Mouse (Mus musculus) heart, embryonic 13.5 days (tissue): ENCODE results near the gene E2f3. TPM values are rescaled to one million over a fixed set of nuclear protein-coding genes. Genes with fewer than 3 reads are reported as not detected.

Source experiments
- ATAC-seq: fragments of 200-750 bp; cut with Nextera tagmentation; 2 replicates; pipeline ENCODE4 v1.8.0; 2017; ENCODE audit warnings: moderate TSS enrichment; ENCODE audit not compliant: insufficient number of reproducible peaks, low FRiP score, low TSS enrichment; ENCODE audit errors: extremely low read depth
- H3K27ac ChIP-seq: fragments of 300-500 bp; sonication (generic); replicated peaks from 2 replicates; pipeline ENCODE4 v1.5.1; 2015; ENCODE audit warnings: moderate library complexity, mild to moderate bottlenecking, inconsistent platforms
- H3K27me3 ChIP-seq: fragments of 300-500 bp; sonication (generic); replicated peaks from 2 replicates; pipeline ENCODE4 v1.6.1; 2015; ENCODE audit warnings: mild to moderate bottlenecking, inconsistent platforms
- H3K36me3 ChIP-seq: fragments of 300-500 bp; sonication (generic); 2 replicates; pipeline ENCODE4 v1.6.1; 2015; ENCODE audit warnings: mild to moderate bottlenecking, inconsistent platforms
- H3K4me1 ChIP-seq: fragments of 300-500 bp; sonication (generic); 2 replicates; pipeline ENCODE4 v1.6.1; 2015; ENCODE audit warnings: inconsistent platforms
- H3K4me2 ChIP-seq: fragments of 300-500 bp; sonication (generic); 2 replicates; pipeline ENCODE4 v1.6.1; 2015; ENCODE audit warnings: inconsistent platforms, mild to moderate bottlenecking, moderate library complexity
- H3K4me3 ChIP-seq: fragments of 300-500 bp; sonication (generic); 2 replicates; pipeline ENCODE4 v1.5.1; 2015; ENCODE audit warnings: moderate library complexity, mild to moderate bottlenecking, inconsistent platforms
- H3K9ac ChIP-seq: fragments of 300-500 bp; sonication (generic); 2 replicates; pipeline ENCODE4 v1.6.1; 2015; ENCODE audit warnings: inconsistent platforms, mild to moderate bottlenecking, moderate library complexity
- H3K9me3 ChIP-seq: fragments of 300-500 bp; sonication (generic); 2 replicates; pipeline ENCODE4 v1.6.1; 2016; ENCODE audit warnings: inconsistent platforms
- WGBS: fragments of 180-500 bp; shearing (Covaris S2); methylation state at CpG from one replicate; pipeline ENCODE4 v1.1.7; 2015; ENCODE audit warnings: mixed read lengths; 5-methylcytosine and 5-hydroxymethylcytosine counted together
- polyA plus RNA-seq: library from polyadenylated mRNA; unstranded; fragments of >200 nt; fragmentation: Nextera tagmentation; extraction: Ambion mirVana; gene quantifications from 2 replicates; pipeline ENCODE4 v1.2.1, GENCODE M21; 2015

E2f3 gene
- polyA plus RNA-seq, 1 experiment from 2014 or later: 9.1 TPM

GRCm38 (mm10) chr13:29916561-29916960 is 69.3 kb downstream of the E2f3 start:
- Histone ChIP-seq H3K27me3 (no peaks in the 10 kb centered on the region), H3K4me1 (peaks cover 15% of the 10 kb centered on the region), H3K4me2 (no peak overlapping the region), H3K36me3 (peaks cover 85% of the 10 kb centered on the region), H3K27ac (peak overlapping the region; percentile 66), H3K9me3 (no peaks in the 10 kb centered on the region), H3K4me3 (no peak overlapping the region), H3K9ac (no peak overlapping the region; the same call in 1 of the 2 replicates)
- ATAC-seq: no peak
- 38% methylated on average over 1 of the region's 1 CpGs for WGBS

- H3K4me3 ChIP-seq: no peak overlapping the region
- no peaks in the 10 kb centered on the region for H3K27me3 ChIP-seq
- no peak overlapping the region for H3K9ac ChIP-seq
- H3K27ac ChIP-seq: no peak overlapping the region
- peaks cover 15% of the 10 kb centered on the region for H3K4me1 ChIP-seq
- H3K9me3 ChIP-seq: no peaks in the 10 kb centered on the region
- WGBS: 87% methylated on average over 10 of the region's 10 CpGs
- H3K36me3 ChIP-seq: peaks cover 99% of the 10 kb centered on the region
- H3K4me2 ChIP-seq: no peak overlapping the region
- ATAC-seq: no peak
These were observed 72.3 kb downstream of the E2f3 start for GRCm38 (mm10) chr13:29913606-29914005.

GRCm38 (mm10) chr13:29913061-29913460 is 72.8 kb downstream of the E2f3 start:
- H3K9me3 ChIP-seq: no peaks in the 10 kb centered on the region
- H3K4me3 ChIP-seq: no peak overlapping the region
- ATAC-seq: no peak
- H3K9ac ChIP-seq: no peak overlapping the region
- H3K4me1 ChIP-seq: peaks cover 15% of the 10 kb centered on the region
- no peak overlapping the region for H3K27ac ChIP-seq
- no peaks in the 10 kb centered on the region for H3K27me3 ChIP-seq
- WGBS: 89% methylated on average over 10 of the region's 10 CpGs
- peaks cover 99% of the 10 kb centered on the region for H3K36me3 ChIP-seq
- H3K4me2 ChIP-seq: no peak overlapping the region

- no peak overlapping the region for H3K4me3 ChIP-seq
- H3K9me3 ChIP-seq: no peaks in the 10 kb centered on the region
- H3K9ac ChIP-seq: no peak overlapping the region
- H3K4me1 ChIP-seq: peaks cover 11% of the 10 kb centered on the region
- no peaks in the 10 kb centered on the region for H3K27me3 ChIP-seq
- H3K36me3 ChIP-seq: peaks cover 99% of the 10 kb centered on the region
- H3K27ac ChIP-seq: no peak overlapping the region
- 93% methylated on average over 8 of the region's 8 CpGs for WGBS
- no peak overlapping the region for H3K4me2 ChIP-seq
- ATAC-seq: no peak
These were observed 73.6 kb downstream of the E2f3 start for GRCm38 (mm10) chr13:29912251-29912650.

GRCm38 (mm10) chr13:29911141-29911540 is 74.7 kb downstream of the E2f3 start:
- WGBS: 93% methylated on average over 3 of the region's 3 CpGs
- peaks cover 96% of the 10 kb centered on the region for H3K36me3 ChIP-seq
- H3K9ac ChIP-seq: no peak overlapping the region
- no peak overlapping the region for H3K4me2 ChIP-seq
- H3K4me1 ChIP-seq: no peaks in the 10 kb centered on the region; the same call in 1 of the 2 replicates
- ATAC-seq: no peak
- no peaks in the 10 kb centered on the region for H3K9me3 ChIP-seq
- H3K27ac ChIP-seq: no peak overlapping the region
- no peaks in the 10 kb centered on the region for H3K27me3 ChIP-seq
- H3K4me3 ChIP-seq: no peak overlapping the region

- no peaks in the 10 kb centered on the region for H3K4me1 ChIP-seq
- H3K9ac ChIP-seq: no peak overlapping the region
- 92% methylated on average over 9 of the region's 9 CpGs for WGBS
- H3K4me2 ChIP-seq: no peak overlapping the region
- H3K27ac ChIP-seq: no peak overlapping the region
- H3K36me3 ChIP-seq: peaks cover 96% of the 10 kb centered on the region
- H3K4me3 ChIP-seq: no peak overlapping the region
- peaks cover 10% of the 10 kb centered on the region for H3K9me3 ChIP-seq
- no peak for ATAC-seq
- H3K27me3 ChIP-seq: no peaks in the 10 kb centered on the region
These were observed 77.4 kb downstream of the E2f3 start for GRCm38 (mm10) chr13:29908431-29908830.

- Histone ChIP-seq H3K9me3 (peaks cover 10% of the 10 kb centered on the region), H3K27ac (no peak overlapping the region), H3K4me3 (no peak overlapping the region), H3K4me2 (no peak overlapping the region), H3K4me1 (no peaks in the 10 kb centered on the region), H3K36me3 (peaks cover 92% of the 10 kb centered on the region), H3K9ac (no peak overlapping the region), H3K27me3 (no peaks in the 10 kb centered on the region)
- 94% methylated on average over 9 of the region's 9 CpGs for WGBS
- no peak for ATAC-seq
These were observed 77.9 kb downstream of the E2f3 start for GRCm38 (mm10) chr13:29907995-29908394.

GRCm38 (mm10) chr13:29906734-29907133 is 79.1 kb downstream of the E2f3 start:
- no peak overlapping the region for H3K9ac ChIP-seq
- no peaks in the 10 kb centered on the region for H3K27me3 ChIP-seq
- H3K4me1 ChIP-seq: no peaks in the 10 kb centered on the region
- H3K4me2 ChIP-seq: no peak overlapping the region
- H3K9me3 ChIP-seq: peaks cover 10% of the 10 kb centered on the region
- H3K4me3 ChIP-seq: no peak overlapping the region
- H3K36me3 ChIP-seq: peaks cover 80% of the 10 kb centered on the region
- no peak for ATAC-seq
- no peak overlapping the region for H3K27ac ChIP-seq
- 91% methylated on average over 10 of the region's 10 CpGs for WGBS

GRCm38 (mm10) chr13:29903341-29903740 is 82.5 kb downstream of the E2f3 start:
- H3K9me3 ChIP-seq: peaks cover 10% of the 10 kb centered on the region
- H3K27me3 ChIP-seq: no peaks in the 10 kb centered on the region
- no peak for ATAC-seq
- H3K4me2 ChIP-seq: no peak overlapping the region
- no peaks in the 10 kb centered on the region for H3K4me1 ChIP-seq
- no peak overlapping the region for H3K4me3 ChIP-seq
- H3K27ac ChIP-seq: no peak overlapping the region
- H3K9ac ChIP-seq: no peak overlapping the region
- H3K36me3 ChIP-seq: peaks cover 51% of the 10 kb centered on the region
- WGBS: 93% methylated on average over 1 of the region's 1 CpGs

GRCm38 (mm10) chr13:29902676-29903075 is 83.2 kb downstream of the E2f3 start:
- Histone ChIP-seq H3K27ac (no peak overlapping the region), H3K4me1 (no peaks in the 10 kb centered on the region), H3K9ac (no peak overlapping the region), H3K36me3 (peaks cover 44% of the 10 kb centered on the region), H3K4me2 (no peak overlapping the region), H3K9me3 (peaks cover 14% of the 10 kb centered on the region), H3K27me3 (no peaks in the 10 kb centered on the region), H3K4me3 (no peak overlapping the region)
- 86% methylated on average over 1 of the region's 1 CpGs for WGBS
- no peak for ATAC-seq

- ATAC-seq: no peak
These were observed 84.2 kb downstream of the E2f3 start for GRCm38 (mm10) chr13:29901641-29902040.

GRCm38 (mm10) chr13:29866780-29867179 is 119.1 kb downstream of the E2f3 start:
- no peak overlapping the region for H3K4me2 ChIP-seq
- H3K9ac ChIP-seq: no peak overlapping the region
- H3K27ac ChIP-seq: no peak overlapping the region
- WGBS: 73% methylated on average over 3 of the region's 3 CpGs
- no peaks in the 10 kb centered on the region for H3K27me3 ChIP-seq
- ATAC-seq: no peak
- H3K36me3 ChIP-seq: no peaks in the 10 kb centered on the region
- H3K4me1 ChIP-seq: peaks cover 14% of the 10 kb centered on the region
- no peaks in the 10 kb centered on the region for H3K9me3 ChIP-seq
- H3K4me3 ChIP-seq: no peak overlapping the region

More at GRCm38 (mm10) chr13:29901641-29902040, 84.2 kb downstream of the E2f3 start:
- Histone ChIP-seq H3K27me3 (no peaks in the 10 kb centered on the region), H3K27ac (no peak overlapping the region), H3K36me3 (peaks cover 34% of the 10 kb centered on the region), H3K9me3 (peaks cover 17% of the 10 kb centered on the region), H3K4me1 (no peaks in the 10 kb centered on the region), H3K4me3 (no peak overlapping the region), H3K9ac (no peak overlapping the region), H3K4me2 (no peak overlapping the region)
- WGBS: 70% methylated on average over 4 of the region's 4 CpGs
